Mouse (Mus musculus) E14TG2a.4 (cell line): ENCODE data around the gene Pygm.

ENCODE experiments used
- CTCF ChIP-seq: conservative IDR thresholded peaks from 2 replicates; pipeline ENCODE4 v1.5.1; 2014; ENCODE audit warnings: low read length
- POU5F1 ChIP-seq: IDR thresholded peaks from 2 replicates; pipeline ENCODE4 v1.6.1; 2014; ENCODE audit warnings: low read length, borderline replicate concordance

GRCm38 (mm10) chr19:6339890-6340504 is 44.2 kb upstream of the Pygm start:
- TF ChIP-seq CTCF: peak; percentile 20; the same call in 1 of the 2 replicates
- no peak for TF ChIP-seq POU5F1
